Mouse (Mus musculus) heart, embryonic 13.5 days (tissue): ENCODE results near the gene Tmem86a. TPM values are rescaled to one million over a fixed set of nuclear protein-coding genes. Genes with fewer than 3 reads are reported as not detected.

Source experiments
- ATAC-seq: fragments of 200-750 bp; cut with Nextera tagmentation; 2 replicates; pipeline ENCODE4 v1.8.0; 2017; ENCODE audit warnings: moderate TSS enrichment; ENCODE audit not compliant: insufficient number of reproducible peaks, low FRiP score, low TSS enrichment; ENCODE audit errors: extremely low read depth
- H3K27ac ChIP-seq: fragments of 300-500 bp; sonication (generic); replicated peaks from 2 replicates; pipeline ENCODE4 v1.5.1; 2015; ENCODE audit warnings: moderate library complexity, mild to moderate bottlenecking, inconsistent platforms
- H3K27me3 ChIP-seq: fragments of 300-500 bp; sonication (generic); replicated peaks from 2 replicates; pipeline ENCODE4 v1.6.1; 2015; ENCODE audit warnings: mild to moderate bottlenecking, inconsistent platforms
- H3K36me3 ChIP-seq: fragments of 300-500 bp; sonication (generic); 2 replicates; pipeline ENCODE4 v1.6.1; 2015; ENCODE audit warnings: mild to moderate bottlenecking, inconsistent platforms
- H3K4me1 ChIP-seq: fragments of 300-500 bp; sonication (generic); 2 replicates; pipeline ENCODE4 v1.6.1; 2015; ENCODE audit warnings: inconsistent platforms
- H3K4me2 ChIP-seq: fragments of 300-500 bp; sonication (generic); 2 replicates; pipeline ENCODE4 v1.6.1; 2015; ENCODE audit warnings: inconsistent platforms, mild to moderate bottlenecking, moderate library complexity
- H3K4me3 ChIP-seq: fragments of 300-500 bp; sonication (generic); 2 replicates; pipeline ENCODE4 v1.5.1; 2015; ENCODE audit warnings: moderate library complexity, mild to moderate bottlenecking, inconsistent platforms
- H3K9ac ChIP-seq: fragments of 300-500 bp; sonication (generic); 2 replicates; pipeline ENCODE4 v1.6.1; 2015; ENCODE audit warnings: inconsistent platforms, mild to moderate bottlenecking, moderate library complexity
- H3K9me3 ChIP-seq: fragments of 300-500 bp; sonication (generic); 2 replicates; pipeline ENCODE4 v1.6.1; 2016; ENCODE audit warnings: inconsistent platforms
- WGBS: fragments of 180-500 bp; shearing (Covaris S2); methylation state at CpG from one replicate; pipeline ENCODE4 v1.1.7; 2015; ENCODE audit warnings: mixed read lengths; 5-methylcytosine and 5-hydroxymethylcytosine counted together
- polyA plus RNA-seq: library from polyadenylated mRNA; unstranded; fragments of >200 nt; fragmentation: Nextera tagmentation; extraction: Ambion mirVana; gene quantifications from 2 replicates; pipeline ENCODE4 v1.2.1, GENCODE M21; 2015

The Tmem86a gene
- 22.5 and 25.1 TPM in 2 replicates for polyA plus RNA-seq

DNA sequence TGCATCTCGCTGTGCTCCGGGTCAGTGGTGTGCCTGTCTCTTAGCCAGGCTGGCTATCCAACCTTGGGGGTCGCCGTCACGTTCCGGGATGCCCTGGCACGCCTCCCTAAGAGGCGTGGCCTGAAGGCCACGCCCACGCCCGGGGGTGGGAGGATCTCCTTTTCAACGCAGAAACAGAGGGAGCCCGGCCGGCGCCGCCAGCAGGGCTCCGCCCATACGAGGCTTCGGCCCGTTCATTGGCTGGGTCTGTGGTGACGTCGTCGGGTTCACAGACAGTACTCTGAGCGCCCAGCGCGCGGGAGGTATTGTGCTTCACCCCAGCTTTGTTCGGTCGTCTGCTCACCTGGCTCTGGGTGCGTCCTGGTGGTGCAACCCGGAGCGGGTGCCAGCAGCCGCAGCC lies at the start of gene Tmem86a:
Tmem86a (plus strand) TSS at position 236 of the 400 bp plus-strand sequence.
- peak within 1 kb of the TSS; percentile 94 for H3K27ac ChIP-seq
- peak within 1 kb of the TSS; percentile 83 for H3K4me2 ChIP-seq
- 0% methylated on average over 33 of the region's 33 CpGs for WGBS
- 0 out of 2 replicates have a peak, but pooled peaks cover 8% of the 10 kb centered on the region for H3K27me3 ChIP-seq
- peaks cover 17% of the 10 kb centered on the region for H3K36me3 ChIP-seq
- peaks cover 26% of the 10 kb centered on the region for H3K4me1 ChIP-seq
- peak within 1 kb of the TSS; percentile 80 for H3K4me3 ChIP-seq
- no peaks in the 10 kb centered on the region for H3K9me3 ChIP-seq
- ATAC-seq = peak; percentile 91
- H3K9ac ChIP-seq = peak within 1 kb of the TSS; percentile 89

DNA sequence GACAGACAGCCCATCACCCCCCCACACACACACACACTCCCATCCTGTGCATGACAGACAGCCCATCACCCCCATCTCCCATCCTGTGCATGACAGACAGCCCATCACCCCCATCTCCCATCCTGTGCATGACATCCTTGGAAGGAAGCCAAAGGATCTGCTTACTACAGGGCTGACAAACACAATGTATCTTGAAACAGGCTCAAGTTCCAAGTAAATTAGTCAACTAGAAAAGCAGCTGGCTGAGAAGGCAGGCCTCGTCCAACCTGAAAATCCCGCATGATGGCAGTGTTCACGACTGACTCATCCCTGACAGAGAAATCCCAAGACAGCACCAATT lies 49.8 kb upstream of the Tmem86a start:
- H3K4me3 ChIP-seq = no peak overlapping the region
- 54% methylated on average over 3 of the region's 3 CpGs for WGBS
- H3K4me1 ChIP-seq = peaks cover 71% of the 10 kb centered on the region
- no peak for ATAC-seq
- no peaks in the 10 kb centered on the region for H3K27me3 ChIP-seq
- no peak overlapping the region for H3K27ac ChIP-seq
- H3K36me3 ChIP-seq = peaks cover 37% of the 10 kb centered on the region
- H3K9me3 ChIP-seq = no peaks in the 10 kb centered on the region
- H3K4me2 ChIP-seq = no peak overlapping the region
- H3K9ac ChIP-seq = 0 out of 2 replicates have a peak overlapping the region, but pooled peaks have one; percentile 44

DNA sequence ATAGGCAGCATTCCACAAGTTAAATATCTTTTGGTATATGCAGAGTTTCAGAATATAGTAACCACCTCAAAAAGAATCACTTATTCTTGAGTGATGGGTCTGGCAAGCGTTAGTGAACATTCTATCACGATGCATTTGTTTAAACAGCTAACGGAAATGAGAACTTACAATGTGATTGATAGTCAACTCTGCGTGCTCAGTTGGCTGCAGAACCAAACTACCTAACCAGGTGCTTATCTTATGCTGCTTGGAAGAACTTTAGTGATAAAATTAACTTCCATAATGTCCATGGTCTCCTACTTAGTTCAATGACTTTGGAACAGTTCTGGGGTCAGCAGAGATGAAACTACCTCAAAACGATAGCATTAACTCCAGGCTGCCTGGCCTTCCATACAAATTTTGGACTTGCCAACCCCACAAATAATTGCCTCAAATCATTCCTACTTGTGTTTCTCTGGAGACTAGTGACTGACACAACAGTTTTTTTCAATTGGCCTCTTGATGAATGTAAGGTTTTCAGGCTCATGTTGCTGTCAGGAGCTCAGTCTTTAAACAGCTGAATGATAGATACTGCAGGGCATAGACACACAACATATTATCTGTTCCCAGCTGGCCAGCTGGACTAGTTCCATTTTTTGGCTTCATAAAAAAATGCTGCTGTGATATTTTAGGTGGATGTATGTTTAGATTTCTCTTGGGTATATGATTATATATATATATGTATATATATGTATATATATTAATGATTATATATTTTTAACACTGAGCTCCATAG lies 49.1 kb upstream of the Tmem86a start:
- Histone ChIP-seq H3K9me3 (no peaks in the 10 kb centered on the region), H3K4me2 (no peak overlapping the region), H3K4me3 (no peak overlapping the region), H3K36me3 (peaks cover 31% of the 10 kb centered on the region), H3K27me3 (no peaks in the 10 kb centered on the region), H3K4me1 (peaks cover 78% of the 10 kb centered on the region), H3K9ac (no peak overlapping the region), H3K27ac (no peak overlapping the region)
- ATAC-seq = no peak
- 57% methylated on average over 5 of the region's 5 CpGs for WGBS

DNA sequence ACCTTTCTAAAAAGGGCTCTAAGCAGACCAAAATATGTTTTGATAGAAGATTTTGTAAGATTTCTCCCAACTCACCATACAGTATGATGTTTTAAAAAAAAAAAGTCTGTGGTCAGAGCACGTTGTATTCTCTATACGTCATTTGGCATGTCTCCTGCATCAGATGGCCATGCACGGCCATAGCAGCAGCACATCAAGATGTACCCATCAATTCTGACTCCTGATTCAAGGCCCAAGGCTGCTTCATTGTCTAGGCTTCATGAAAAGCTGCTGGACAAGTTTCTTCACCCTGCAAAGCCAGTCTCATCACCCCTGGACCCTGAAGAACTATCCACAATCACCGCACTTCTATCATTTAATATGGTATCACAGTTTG lies 48.5 kb upstream of the Tmem86a start:
- Histone ChIP-seq H3K27ac (no peak overlapping the region), H3K4me1 (peaks cover 79% of the 10 kb centered on the region), H3K27me3 (no peaks in the 10 kb centered on the region), H3K4me3 (no peak overlapping the region), H3K9ac (peak overlapping the region; percentile 58; the same call in 1 of the 2 replicates), H3K4me2 (0 out of 2 replicates have a peak overlapping the region, but pooled peaks have one; percentile 6), H3K36me3 (peaks cover 25% of the 10 kb centered on the region), H3K9me3 (no peaks in the 10 kb centered on the region)
- no peak for ATAC-seq
- 70% methylated on average over 4 of the region's 4 CpGs for WGBS

DNA sequence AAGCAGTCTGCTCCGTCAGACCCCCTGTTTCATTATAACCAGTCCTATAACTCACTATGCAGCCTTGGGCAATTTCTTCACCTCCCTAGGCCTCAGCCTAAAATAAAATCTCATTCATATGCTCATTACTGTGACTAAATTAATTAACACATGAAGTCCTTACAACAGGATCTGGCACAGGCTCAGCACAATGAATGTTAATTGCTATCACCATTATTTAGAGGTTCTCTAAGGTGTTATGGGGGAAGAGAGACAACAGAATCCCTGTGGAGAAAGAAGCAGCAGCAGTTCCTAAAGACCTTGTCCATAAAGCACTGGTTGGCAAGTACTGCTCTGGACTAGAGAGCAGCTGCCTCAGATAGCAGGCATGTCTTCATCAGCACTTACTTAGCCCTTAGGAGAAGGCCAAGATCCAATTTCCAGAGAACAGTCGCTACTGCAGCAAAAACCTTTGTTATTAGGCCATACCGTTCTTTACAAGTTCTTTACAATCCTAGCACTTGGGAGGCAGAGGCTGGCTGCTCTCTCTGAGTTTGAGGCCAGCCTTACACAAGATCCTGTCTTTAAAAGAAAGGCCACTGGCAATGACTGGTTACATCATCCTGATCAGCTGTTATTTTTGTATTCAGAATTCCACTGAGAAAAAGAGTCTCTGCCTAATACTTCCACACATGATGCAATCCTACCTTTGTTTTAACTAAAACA lies 46.8 kb upstream of the Tmem86a start:
- Histone ChIP-seq H3K4me3 (no peak overlapping the region), H3K27ac (no peak overlapping the region), H3K27me3 (no peaks in the 10 kb centered on the region), H3K36me3 (peaks cover 8% of the 10 kb centered on the region), H3K9me3 (no peaks in the 10 kb centered on the region), H3K4me2 (no peak overlapping the region), H3K4me1 (peaks cover 69% of the 10 kb centered on the region), H3K9ac (peak overlapping the region; percentile 58)
- WGBS = 45% methylated on average over 3 of the region's 3 CpGs
- ATAC-seq = no peak

DNA sequence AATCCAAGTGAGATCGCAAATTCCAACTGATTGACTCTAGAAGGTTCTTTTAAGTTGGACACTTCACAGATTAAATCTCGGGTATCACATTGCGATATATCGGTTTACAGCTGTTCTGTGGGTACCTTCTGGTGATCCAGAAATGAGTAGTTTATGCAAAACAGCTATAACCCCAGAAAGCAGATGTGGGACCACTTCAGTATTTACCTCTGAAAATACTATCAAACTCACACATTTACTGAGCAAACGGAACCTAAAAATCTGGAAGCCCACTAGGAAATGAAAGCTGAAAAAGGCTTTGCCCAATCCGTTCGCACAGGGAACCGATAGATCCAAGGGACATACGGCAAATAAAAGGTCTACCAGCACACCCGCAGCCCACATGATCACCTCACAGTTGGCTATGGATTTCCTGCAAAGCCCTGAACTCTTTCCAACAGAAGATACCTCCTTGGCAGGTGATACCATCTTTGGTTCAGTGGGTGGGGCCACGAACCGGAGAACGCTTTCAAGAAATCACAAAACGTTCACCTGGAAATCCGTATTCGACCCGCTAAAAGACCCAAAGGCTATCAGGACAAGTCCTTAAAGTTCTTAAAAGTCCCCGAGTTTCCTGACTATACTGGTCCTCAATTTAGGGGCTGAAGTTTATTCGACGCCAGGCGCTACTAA lies 43.2 kb upstream of the Tmem86a start:
- Histone ChIP-seq H3K36me3 (no peaks in the 10 kb centered on the region), H3K4me1 (peaks cover 63% of the 10 kb centered on the region), H3K9ac (peak overlapping the region; percentile 86), H3K9me3 (no peaks in the 10 kb centered on the region), H3K27ac (peak overlapping the region; percentile 92), H3K27me3 (no peaks in the 10 kb centered on the region), H3K4me2 (peak overlapping the region; percentile 90), H3K4me3 (peak overlapping the region; percentile 69)
- 20% methylated on average over 21 of the region's 21 CpGs for WGBS
- no peak for ATAC-seq

DNA sequence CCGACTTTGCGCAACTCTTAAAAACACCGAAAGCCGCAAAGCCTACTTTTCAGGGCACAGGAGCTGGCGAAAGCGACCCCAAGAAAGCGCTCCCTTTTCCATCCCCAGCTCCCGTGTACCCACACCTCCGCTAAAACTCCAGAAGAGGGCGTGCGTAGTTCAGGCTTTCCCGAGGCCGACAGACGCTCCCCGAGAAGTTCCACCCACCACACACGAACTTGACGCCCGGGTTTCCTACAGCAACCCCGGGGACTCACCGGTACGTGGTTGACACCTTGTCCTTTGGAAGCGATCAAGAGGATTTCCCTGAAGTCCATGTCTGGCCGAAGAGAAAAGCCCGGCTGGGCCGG lies 42.6 kb upstream of the Tmem86a start:
- Histone ChIP-seq H3K27ac (peak overlapping the region; percentile 92), H3K4me2 (peak overlapping the region; percentile 90), H3K36me3 (no peaks in the 10 kb centered on the region), H3K4me3 (peak overlapping the region; percentile 69), H3K4me1 (peaks cover 57% of the 10 kb centered on the region), H3K9me3 (no peaks in the 10 kb centered on the region), H3K9ac (peak overlapping the region; percentile 86), H3K27me3 (no peaks in the 10 kb centered on the region)
- peak; percentile 28 for ATAC-seq
- WGBS = 2% methylated on average over 25 of the region's 25 CpGs

DNA sequence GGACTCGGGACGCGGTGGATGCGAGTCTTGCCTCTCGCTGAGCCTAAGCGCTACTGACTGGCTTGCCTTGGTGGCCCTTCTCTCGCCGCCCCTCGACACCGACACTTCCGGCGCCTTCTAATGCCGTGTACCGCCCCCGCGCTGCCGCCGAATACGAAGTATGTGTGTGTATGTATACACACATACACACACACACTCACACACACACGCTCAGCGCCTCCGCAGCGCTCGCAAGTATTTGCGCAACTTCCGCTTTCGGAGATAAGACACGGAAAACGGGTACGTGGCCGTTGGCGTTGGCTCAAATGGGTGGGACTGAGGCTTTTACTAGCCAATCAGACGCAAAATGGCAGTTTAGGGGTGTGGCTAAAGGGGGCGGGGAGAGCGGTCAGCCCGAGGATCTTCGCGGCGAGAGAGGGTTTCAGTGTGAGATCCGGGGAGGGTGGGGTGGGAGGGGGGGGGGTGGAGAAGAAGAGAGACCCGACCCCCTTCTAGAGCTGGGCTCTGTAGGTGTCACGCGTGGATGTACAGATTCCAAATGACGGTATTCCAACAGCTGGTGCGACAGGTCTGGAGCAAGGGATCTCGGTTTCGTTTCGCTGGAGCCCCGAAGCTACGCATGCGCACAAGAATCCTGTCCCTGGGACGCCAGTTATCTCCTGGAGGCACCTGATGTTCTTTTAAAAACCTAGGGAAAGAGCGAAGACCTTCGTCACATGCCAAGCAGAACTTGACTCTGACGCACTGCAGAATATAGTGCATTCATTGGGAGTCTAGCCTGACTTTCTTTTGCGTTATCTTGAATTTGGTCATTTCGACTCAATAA lies 42.0 kb upstream of the Tmem86a start, which contains the start of gene Spty2d1:
Spty2d1 (minus strand) TSS at position 244 of the 826 bp plus-strand sequence.
- Histone ChIP-seq H3K9ac (peak within 1 kb of the TSS; percentile 86), H3K9me3 (no peaks in the 10 kb centered on the region), H3K27ac (peak within 1 kb of the TSS; percentile 92), H3K4me1 (peaks cover 54% of the 10 kb centered on the region), H3K4me3 (peak within 1 kb of the TSS; percentile 69), H3K36me3 (no peaks in the 10 kb centered on the region), H3K27me3 (no peaks in the 10 kb centered on the region), H3K4me2 (peak within 1 kb of the TSS; percentile 90)
- WGBS = 1% methylated on average over 57 of the region's 57 CpGs
- ATAC-seq = peak; percentile 93

DNA sequence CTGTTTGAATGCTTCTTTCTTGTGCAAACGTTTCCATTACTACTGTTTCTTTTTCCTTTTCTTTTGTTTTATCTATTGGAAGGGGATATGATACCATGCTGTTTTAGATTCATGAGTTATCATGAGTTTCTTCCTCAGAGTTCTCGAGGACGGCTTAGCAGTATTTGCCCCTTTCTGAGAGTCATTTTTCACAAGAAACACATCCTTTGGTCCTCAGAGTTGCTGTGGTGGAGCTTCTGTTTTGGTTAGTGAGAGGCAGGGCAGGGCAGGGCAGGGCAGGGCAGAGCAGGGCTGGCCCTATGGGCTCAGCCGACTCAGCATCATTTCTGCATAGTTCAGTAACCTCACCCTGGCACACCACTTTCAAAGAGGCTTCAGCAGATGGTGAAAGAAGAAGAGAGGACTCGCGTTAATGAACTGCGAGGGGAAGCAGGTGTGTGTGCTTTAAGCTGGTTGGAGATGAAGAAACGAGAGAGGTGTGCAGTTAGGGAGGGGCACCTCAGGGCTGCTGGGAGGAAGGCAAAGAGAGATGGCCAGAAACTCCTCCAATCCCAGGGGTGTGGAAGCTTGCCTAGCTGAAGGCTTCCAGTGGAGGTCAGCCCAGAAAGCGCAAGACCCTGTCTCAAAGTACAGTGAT lies 37.2 kb upstream of the Tmem86a start:
- 41% methylated on average over 9 of the region's 9 CpGs for WGBS
- Histone ChIP-seq H3K4me2 (no peak overlapping the region), H3K36me3 (no peaks in the 10 kb centered on the region), H3K9me3 (no peaks in the 10 kb centered on the region), H3K4me1 (peaks cover 41% of the 10 kb centered on the region), H3K27ac (peak overlapping the region; percentile 56), H3K4me3 (no peak overlapping the region), H3K27me3 (no peaks in the 10 kb centered on the region), H3K9ac (0 out of 2 replicates have a peak overlapping the region, but pooled peaks have one; percentile 0)
- ATAC-seq = no peak

DNA sequence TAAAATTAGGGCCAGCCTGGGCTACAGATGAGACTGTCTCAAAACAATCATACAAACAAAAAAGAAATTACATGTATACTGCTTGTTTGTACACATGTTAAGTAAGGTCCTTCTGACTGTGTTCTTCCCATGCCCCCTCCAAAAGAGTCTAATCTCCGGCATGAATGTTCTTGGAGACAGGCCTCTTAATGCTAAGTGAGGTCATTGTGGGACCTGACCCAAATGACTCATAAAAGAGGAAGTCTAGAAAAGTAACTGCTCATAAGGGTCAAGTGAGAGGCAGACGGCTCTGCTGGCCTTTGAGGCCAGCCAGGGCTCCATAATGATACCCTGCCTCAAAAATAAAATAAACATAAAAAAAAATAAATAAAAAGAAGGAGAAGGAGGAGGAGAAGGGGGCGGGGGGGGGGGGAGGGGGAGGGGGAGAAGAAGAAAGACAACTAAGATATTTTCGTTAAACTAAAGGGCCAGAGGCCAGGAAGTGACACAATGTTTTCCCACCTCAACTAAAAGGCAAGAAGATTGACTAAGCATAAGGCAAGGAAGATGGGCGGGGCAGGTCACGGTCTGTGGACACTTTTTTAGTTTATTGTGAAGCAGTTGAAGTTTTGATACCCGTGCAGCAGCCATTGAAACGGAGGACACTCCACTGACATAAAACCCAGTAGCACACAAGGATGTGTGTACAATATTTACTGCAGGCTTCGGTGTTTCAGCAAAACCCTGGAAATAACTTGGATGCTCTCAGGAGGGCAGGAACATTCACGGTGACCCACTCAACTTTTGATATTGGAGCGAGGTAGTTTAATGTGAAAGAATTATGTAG lies 35.6 kb upstream of the Tmem86a start:
- 45% methylated on average over 10 of the region's 11 CpGs for WGBS
- H3K4me2 ChIP-seq = peak overlapping the region; percentile 42
- H3K4me3 ChIP-seq = no peak overlapping the region
- H3K9ac ChIP-seq = peak overlapping the region; percentile 63
- no peaks in the 10 kb centered on the region for H3K9me3 ChIP-seq
- H3K27ac ChIP-seq = peak overlapping the region; percentile 94
- no peak for ATAC-seq
- H3K27me3 ChIP-seq = 0 out of 2 replicates have a peak, but pooled peaks cover 3% of the 10 kb centered on the region
- peaks cover 32% of the 10 kb centered on the region for H3K4me1 ChIP-seq
- no peaks in the 10 kb centered on the region for H3K36me3 ChIP-seq
